Comparison of ENCODE assay signal across 21 mouse cellular contexts in genomic region chr5:143489749-143490342, GRCm38 (mm10). TPM values are rescaled to one million over a fixed set of nuclear protein-coding genes. Genes with fewer than 3 reads are reported as not detected.
DNase-seq lines count a peak whose midpoint lies in the region; ATAC-seq lines count a peak whose summit lies in the region.
"Had no signal": no experiment of that assay in that cellular context is flagged by ENCODE, and none has a peak within 500 bp of the region (broad histone marks: within the 10 kb centered on the region; RNA-seq: fewer than 3 reads in every experiment).

No protein-coding gene starts in this region.

- H3K4me1 ChIP-seq in kidney, embryonic 14.5 days (ENCODE audit: control insufficient read depth, insufficient read depth, low read length), result no peaks in the 10 kb centered on the region
- H3K4me1 ChIP-seq: forebrain, embryonic 10.5 days; heart, embryonic 15.5 days; limb, embryonic 15.5 days; lung, embryonic 15.5 days; midbrain, embryonic 15.5 days; neural tube, embryonic 15.5 days; stomach, embryonic 15.5 days had no signal

- no peaks in the 10 kb centered on the region for H3K27me3 ChIP-seq in kidney, embryonic 14.5 days (ENCODE audit: control insufficient read depth, insufficient read depth, low read length)
- H3K27me3 ChIP-seq: heart, embryonic 15.5 days; limb, embryonic 15.5 days; lung, embryonic 15.5 days; midbrain, embryonic 15.5 days; neural tube, embryonic 15.5 days; stomach, embryonic 15.5 days had no signal

- H3K4me3 ChIP-seq in kidney, embryonic 14.5 days (ENCODE audit: low read length), result no peak overlapping the region
- H3K4me3 ChIP-seq: forebrain, embryonic 10.5 days; heart, embryonic 15.5 days; limb, embryonic 15.5 days; lung, embryonic 15.5 days; midbrain, embryonic 15.5 days; neural tube, embryonic 15.5 days; stomach, embryonic 15.5 days had no signal

- peak; percentile 46; the same call in 1 of the 2 replicates for ATAC-seq in kidney, embryonic 14.5 days (ENCODE audit: low FRiP score, low TSS enrichment)
- ATAC-seq in megakaryocyte, adult 5-6 weeks (ENCODE audit: poor library complexity, severe bottlenecking), result peak; percentile 66
- ATAC-seq: hindbrain, embryonic 16.5 days; intestine, embryonic 16.5 days; midbrain, embryonic 15.5 days had no signal

- no peaks in the 10 kb centered on the region for H3K9me3 ChIP-seq in kidney, embryonic 14.5 days (ENCODE audit: control insufficient read depth, low read length)
- H3K9me3 ChIP-seq: forebrain, embryonic 10.5 days; heart, embryonic 15.5 days; lung, embryonic 15.5 days; midbrain, embryonic 15.5 days; neural tube, embryonic 15.5 days; stomach, embryonic 15.5 days had no signal

- DNase-seq in kidney, adult 11 months, result no peak
- DNase-seq in ovary, postnatal 36 days (ENCODE audit: low spot score), result peak; percentile 44
- DNase-seq in ovary, postnatal 10 days (ENCODE audit: low spot score), result no peak
- DNase-seq in yolk sac, embryonic 10.5 days (ENCODE audit: low spot score), result no peak
- no peak for DNase-seq in right cerebral cortex, postnatal 36 days (ENCODE audit: low spot score in 2 of 2)
- DNase-seq: cerebellum, adult 18-20 months; cerebellum, postnatal 36 days; layer of hippocampus, postnatal 36 days; thymus, adult 18-20 months; thymus, postnatal 4 days had no signal

- 80% methylated on average over 14 of the region's 14 CpGs for WGBS in kidney, embryonic 14.5 days

- no peak overlapping the region for H3K27ac ChIP-seq in kidney, embryonic 14.5 days (ENCODE audit: low read depth, low read length)
- H3K27ac ChIP-seq: forebrain, embryonic 10.5 days; heart, embryonic 15.5 days; limb, embryonic 15.5 days; lung, embryonic 15.5 days; midbrain, embryonic 15.5 days; neural tube, embryonic 15.5 days; stomach, embryonic 15.5 days had no signal

- H3K9ac ChIP-seq in kidney, embryonic 14.5 days (ENCODE audit: low read depth, low read length), result no peak overlapping the region
- H3K9ac ChIP-seq: heart, embryonic 15.5 days; limb, embryonic 15.5 days; lung, embryonic 15.5 days; midbrain, embryonic 15.5 days; neural tube, embryonic 15.5 days; stomach, embryonic 15.5 days had no signal

- no peak overlapping the region for H3K4me2 ChIP-seq in kidney, embryonic 14.5 days (replicated peaks; ENCODE audit: low read depth, low read length)
- H3K4me2 ChIP-seq: heart, embryonic 15.5 days; limb, embryonic 15.5 days; lung, embryonic 15.5 days; midbrain, embryonic 15.5 days; neural tube, embryonic 15.5 days; stomach, embryonic 15.5 days had no signal

- peaks cover 5% of the 10 kb centered on the region; the same call in 1 of the 2 replicates for H3K36me3 ChIP-seq in kidney, embryonic 14.5 days (ENCODE audit: control insufficient read depth, insufficient read depth, low read length)
- H3K36me3 ChIP-seq: stomach, embryonic 15.5 days had no signal

RNA-seq across cellular contexts. Expression of gene Daglb, which starts 25.5 kb away (rescaled TPM):
- 5.4 and 7.2 TPM in 2 replicates for polyA plus RNA-seq in kidney, embryonic 14.5 days (2014; fragmentation: Nextera tagmentation; extraction: Ambion mirVana)
- total RNA-seq in megakaryocyte, adult 5-6 weeks (2015), result 16.0 and 16.1 TPM in 2 replicates
- total RNA-seq in megakaryocyte, adult 5-6 weeks (2017), result 27.0 and 36.3 TPM in 2 replicates

RNA-seq across cellular contexts. Expression of gene Rac1, which starts 38.0 kb away (rescaled TPM):
- 439 and 578 TPM in 2 replicates for polyA plus RNA-seq in kidney, embryonic 14.5 days (2014; fragmentation: Nextera tagmentation; extraction: Ambion mirVana)
- 1,230 and 1,275 TPM in 2 replicates for total RNA-seq in megakaryocyte, adult 5-6 weeks (2015)
- 215 and 239 TPM in 2 replicates for total RNA-seq in megakaryocyte, adult 5-6 weeks (2017)
